Mouse (Mus musculus) thymus, postnatal 4 days (tissue): ENCODE data around the gene Acot8.

ENCODE experiments used
- DNase-seq: peaks from one replicate; pipeline ENCODE4 v3.0.0; 2021

Acot8 gene

DNA sequence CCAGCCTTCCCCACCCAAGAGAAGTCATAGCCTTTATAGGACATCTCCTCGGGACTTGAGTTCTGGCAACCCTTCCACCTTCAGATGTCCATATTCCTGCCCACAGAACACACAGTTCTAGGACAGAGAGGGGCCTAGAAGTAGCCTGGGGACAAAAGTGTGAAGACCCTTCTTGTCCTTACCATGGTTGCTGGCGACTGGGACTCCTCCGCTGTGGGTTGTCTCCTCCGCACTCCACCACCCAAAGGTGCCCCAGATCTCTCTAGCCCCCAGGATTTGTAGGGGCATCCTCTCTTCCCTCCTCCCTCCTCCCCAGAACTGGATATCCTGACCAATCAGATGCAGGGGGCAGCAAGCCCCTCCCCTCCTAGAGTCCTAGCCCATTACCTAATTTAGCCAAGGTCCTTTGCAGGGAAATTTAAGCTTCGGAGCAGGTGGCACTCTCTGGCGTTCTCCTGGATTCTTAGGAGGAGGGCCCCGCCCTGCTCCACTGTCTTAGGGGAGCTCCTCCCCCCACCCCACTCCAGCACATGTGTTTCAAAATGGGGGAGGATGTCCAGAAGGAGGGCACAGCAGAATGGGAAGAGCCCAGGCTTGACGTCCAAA, 25.1 kb downstream of the Acot8 start, which contains the start of gene Tnnc2:
Gene Tnnc2, minus strand, starts transcription at position 487 of the 606 bp plus-strand sequence.
- DNase-seq, result no peak

DNA sequence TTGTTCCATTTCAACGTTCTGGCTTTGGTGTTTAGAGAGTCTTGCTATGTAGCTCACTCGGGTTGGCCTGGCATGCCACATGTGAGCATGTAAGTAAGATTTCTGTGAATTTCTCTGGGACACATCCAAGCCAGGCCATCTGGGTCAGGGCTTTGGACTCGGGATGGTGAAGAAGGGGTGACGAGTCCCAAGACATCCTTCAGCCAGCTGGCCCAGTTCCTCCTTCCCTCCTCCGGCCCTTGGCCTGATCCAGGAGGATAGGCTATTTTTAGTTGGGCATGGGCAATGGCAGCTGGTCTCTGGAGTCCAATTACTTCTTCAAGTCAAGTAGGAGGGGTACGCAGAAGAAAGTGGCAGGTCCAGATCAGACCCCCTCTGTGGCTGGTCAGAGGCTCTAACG, 25.9 kb downstream of the Acot8 start:
- no peak for DNase-seq

DNA sequence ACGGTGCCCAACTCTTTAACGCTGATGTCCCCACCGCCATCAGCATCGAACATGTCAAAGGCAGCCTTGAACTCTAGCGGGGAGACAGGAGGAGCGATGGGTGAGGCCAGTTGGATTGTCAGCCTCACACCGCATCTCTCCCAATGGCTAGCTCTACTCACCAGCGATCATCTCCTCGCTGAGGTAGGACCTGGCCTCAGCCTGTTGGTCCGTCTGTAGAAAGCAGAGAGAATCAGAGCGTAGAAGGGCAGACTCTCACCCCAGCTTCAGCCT, 26.7 kb downstream of the Acot8 start:
- DNase-seq, result no peak

DNA sequence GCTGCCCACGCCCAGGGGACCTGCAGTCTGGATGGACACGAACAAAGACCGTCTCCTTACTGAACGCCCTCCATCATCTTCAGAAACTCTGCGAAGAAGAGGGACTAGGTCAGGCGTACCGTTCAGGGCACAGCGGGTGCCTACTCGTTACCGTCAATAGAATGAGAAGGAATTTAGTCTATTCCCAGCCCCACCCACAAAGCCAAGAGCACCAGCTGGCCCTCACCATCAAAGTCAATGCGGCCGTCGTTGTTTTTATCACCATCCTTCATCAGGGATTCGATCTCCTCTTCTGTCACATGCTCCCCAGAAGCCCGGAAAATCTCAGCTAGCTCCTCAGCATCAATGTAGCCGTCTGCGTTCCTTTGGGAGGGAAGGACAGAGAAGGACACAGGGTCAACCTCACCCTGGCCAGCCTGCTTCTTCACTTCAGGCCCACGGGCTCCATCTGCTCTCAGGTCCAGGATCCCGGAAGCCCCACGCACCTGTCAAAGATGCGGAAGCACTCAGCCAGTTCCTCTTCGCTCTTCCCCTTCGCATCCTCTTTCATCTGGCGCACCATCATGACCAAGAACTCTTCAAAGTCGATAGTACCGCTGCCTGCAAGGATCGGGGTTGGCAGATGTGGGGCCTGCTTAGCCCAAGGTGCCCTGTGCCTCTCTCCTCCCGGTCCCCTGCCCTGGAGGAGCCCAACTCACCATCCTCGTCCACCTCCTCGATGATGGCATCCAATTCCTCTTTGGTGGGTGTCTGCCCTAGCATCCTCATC, 27.3 kb downstream of the Acot8 start:
- no peak for DNase-seq

DNA sequence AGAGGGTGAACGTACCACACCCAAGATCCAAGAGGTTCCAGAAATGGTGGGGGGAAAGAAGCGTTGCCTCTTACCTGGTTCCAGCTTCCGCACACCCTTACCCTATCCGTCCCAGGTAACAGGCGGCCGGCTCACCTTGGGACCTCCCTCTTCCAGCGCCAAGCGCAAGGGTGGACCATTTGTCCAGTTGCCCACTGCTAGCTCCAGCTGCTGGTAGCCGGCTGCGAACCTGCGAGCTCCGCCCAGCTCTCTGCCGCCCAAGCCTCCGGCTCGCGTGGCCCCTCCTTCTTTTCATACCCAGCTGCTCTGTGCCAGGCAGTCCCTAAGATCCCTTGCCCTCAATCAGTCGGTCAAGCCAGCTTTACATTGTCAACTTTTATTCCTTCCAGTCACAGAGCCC, 27.9 kb downstream of the Acot8 start:
- DNase-seq, result no peak

DNA sequence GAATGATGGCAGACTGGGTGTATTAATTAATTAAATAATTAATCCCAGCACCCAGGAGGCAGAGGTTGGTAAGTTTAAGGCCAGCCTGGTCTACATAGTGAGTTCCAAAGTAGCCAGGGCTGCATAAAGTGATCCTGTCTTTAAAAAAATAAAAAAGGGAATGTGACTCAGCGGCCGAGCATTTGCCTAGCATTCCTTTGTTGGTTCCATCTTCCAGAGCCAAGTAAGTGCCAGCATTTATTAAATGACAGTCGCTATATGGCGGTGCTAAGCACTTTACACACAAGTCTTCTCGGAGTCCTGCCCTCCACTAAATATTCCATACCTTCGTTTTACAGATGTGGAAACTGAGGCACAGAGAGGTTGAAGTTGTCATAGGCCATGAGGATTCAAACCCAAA, 28.6 kb downstream of the Acot8 start:
- DNase-seq, result no peak

DNA sequence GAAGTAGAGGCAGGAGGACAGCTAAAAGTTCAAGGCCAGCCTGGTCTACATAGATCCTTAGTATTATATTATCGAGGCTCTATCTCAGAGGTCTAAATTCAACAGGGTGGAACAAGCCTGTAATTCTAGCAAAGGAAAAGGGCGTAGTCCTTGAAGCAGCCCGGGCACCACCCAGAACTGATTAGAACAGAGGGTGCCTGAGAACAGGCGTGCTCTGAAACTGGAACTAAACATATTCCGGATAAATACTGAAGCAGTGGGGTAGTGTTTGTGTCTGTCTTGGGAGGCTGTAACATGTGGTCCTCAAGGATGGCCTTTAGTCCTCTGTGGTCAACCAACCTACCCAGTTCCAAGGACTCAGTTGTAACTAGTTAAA, 30.7 kb downstream of the Acot8 start:
- DNase-seq, result no peak

DNA sequence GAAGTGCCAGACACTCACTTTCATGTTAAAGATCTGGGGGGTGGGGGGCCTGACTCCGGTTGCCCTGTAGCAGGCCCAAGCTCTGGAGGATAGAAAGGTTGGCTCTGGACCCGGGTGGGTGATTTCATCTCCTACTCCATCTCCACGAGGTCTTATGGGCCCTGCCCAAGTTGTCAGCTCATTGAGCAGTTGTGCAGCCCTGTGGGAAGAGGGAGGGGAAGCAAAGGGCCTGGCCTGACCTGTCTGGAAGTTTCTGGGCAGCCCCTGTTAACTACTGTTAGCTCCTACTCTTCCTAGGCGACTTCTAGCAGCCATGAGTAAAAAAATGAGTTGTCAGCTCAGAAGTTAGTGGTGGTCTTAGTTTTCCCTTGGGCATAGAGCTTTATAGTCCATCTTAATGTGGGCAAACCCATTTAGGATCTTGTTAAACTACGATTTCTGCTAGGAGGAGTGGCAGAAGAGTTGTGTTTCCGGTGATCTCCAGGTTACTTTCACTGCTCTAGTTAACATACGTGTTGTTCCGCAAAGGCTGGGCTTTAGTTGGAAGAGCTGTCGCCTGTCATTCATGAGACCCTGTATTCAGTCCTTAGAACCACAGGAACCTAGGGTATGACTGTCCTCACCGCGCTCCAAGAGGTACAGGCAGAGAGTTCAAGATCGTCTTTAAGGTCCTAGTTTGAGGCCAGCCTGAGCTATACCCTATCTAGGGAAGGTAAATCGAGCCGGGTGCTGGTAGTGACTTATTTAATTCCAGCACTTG, 31.3 kb downstream of the Acot8 start:
- DNase-seq, result no peak

DNA sequence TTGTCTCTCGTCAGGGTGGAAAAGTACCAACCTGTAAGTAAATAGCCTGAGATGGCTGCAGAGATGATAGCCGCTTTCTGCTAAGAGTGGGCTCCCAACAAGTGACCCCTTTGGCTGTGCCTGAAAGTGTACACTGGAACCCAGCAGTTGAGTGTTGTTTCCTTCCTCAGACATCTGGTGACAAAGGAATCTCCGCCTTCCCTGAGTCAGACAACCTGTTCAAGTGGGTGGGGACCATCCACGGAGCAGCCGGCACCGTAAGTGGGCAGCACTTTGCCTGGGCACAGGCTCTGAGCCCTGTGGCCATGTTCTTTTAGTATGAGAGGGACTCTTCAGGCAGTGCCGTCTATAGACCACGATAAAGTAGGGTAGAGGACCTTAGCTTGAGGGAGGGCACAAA, 33.6 kb downstream of the Acot8 start:
- no peak for DNase-seq

DNA sequence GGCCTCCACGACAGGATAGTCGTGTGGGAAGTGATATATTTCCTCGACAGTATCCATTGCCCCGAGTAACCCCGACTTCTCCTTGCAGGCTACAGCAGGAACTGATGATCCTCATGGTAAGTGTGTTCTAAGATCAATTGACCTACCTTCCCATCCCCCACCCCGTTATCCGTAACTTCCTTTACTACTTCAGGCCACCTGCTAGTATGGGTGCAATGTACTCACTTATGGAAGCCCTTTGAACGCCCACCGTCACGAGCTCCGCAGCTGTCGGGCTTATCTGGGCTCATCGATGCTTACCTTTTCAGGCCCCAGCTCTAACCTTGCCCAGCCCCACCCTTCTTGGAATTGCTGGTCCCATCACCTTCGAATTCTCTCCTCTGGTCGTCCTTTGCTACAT, 34.4 kb downstream of the Acot8 start:
- no peak for DNase-seq

DNA sequence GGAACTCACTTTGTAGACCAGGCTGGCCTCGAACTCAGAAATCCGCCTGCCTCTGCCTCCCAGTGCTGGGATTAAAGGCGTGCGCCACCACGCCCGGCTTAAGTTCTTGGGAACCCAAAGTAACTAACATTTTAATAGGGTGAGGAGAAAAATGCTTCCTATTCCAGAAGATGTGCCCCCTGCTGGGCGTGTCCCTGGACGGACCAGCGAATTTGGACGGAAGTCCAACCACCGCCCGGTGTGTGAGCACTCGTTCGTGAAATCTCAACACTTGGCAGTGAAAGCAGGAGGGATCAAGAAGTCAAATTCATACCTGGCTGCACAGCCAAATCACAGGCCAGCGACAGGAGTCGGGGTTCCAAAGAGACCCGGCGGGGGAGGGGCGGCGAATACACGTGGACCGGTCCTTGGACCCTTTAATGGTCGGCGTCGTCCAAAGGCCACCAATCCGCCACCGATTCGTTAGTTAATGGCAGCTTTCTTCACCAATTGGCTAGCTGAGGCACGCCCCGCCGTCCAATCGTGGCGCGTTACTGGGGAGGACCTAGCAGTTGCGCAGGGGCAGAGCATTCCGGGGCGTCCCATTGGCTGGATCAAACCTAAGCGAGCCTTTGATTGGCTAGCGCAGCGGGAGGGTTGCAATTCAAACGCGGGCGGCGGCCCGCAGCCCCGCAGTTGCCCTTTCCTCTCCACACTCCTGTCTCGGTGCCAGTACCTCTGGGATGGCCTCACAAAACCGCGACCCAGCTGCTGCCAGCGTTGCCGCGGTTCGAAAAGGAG, 35.2 kb downstream of the Acot8 start, which contains the start of gene Ube2c:
Gene Ube2c, plus strand, starts transcription at position 641 of the 780 bp plus-strand sequence.
- DNase-seq, result peak; percentile 94

DNA sequence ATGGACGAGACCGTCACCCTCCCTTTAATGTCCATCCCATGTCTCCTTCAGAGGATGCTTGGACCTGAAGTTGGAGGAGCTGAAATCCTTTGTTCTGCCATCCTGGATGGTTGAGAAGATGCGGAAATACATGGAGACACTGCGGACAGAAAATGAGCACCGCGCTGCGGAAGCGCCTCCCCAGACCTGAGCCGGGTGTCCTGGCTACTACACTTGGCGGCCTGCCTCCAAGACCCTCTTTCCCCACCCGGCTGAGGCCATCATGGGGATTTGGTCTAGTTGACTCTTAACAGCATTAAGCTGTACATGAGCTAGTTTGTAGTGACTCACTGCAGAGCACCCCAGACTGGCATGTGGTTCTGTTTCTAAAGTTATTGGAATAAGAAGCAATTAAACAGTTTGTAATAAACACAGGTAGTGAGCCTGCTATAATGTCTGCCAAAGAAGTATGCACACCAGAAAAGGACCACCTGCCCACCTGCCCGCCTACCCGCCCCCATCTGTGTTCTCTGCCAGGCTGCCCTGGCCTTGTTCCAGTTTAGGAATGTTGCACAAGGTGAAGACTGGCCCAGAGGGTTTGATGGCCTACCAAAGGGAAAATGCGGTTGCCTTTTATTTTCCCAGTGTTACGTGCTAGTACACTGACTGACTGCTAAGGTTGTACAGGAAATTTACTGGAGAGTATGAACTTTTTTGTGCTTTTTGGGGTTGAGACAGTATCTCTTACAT, 36.7 kb downstream of the Acot8 start:
- DNase-seq, result no peak

DNA sequence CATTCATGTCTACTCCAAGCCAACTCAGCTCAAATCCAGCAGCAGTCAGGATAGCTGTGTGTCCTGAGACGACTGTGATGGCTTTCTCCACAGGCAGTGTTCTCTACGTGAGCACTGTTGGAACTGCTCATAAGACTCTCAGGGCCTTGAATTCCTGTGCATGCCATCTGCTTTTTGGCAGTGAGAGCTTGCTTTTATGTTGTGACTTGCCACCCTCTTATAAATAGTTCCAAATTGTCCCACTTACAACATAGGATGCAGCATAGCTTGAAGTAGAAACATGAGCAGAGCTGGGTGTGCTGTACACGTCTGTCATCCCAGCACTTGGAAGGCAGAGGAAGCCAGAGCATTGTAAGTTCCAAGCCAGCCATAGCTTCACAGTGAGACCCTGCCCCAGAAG, 38.8 kb downstream of the Acot8 start:
- no peak for DNase-seq

DNA sequence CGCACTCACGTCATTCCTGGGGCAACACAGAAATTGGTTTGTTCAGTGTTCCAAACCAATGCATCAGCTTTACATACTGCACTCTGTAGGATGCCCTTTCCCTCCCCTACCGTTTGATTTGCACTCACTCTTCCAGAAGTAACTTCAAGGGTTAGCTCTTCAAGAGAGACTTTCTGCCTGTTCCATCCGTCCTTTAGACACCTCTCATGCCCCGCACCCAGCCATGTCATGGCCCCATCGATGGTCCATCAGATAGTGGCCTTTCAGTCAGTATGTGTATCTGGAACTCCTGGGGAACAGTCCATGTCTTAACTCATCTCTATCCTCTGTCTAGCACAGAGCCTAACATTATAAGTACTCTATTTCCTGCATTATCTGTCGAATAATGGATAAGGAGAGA, 42.1 kb downstream of the Acot8 start:
- DNase-seq, result no peak

DNA sequence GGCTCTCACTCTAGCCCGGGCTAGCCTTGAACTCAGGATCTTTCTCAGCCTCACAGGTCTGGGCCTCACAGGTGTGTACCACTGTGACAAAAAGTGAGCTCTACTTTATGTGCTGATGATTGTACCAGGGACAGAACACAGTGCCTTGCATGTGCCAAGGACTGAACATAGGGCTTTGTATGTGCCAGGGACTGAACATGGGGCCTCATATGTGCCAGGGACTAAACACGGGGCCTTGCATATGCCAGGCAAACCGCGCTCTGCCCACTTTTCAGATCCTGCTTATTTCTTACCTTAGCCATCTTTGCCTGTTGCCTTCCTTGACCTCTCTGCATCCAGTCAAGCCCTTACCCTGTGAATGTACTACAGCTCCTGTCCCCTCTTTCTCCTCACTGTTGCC, 42.7 kb downstream of the Acot8 start:
- no peak for DNase-seq

DNA sequence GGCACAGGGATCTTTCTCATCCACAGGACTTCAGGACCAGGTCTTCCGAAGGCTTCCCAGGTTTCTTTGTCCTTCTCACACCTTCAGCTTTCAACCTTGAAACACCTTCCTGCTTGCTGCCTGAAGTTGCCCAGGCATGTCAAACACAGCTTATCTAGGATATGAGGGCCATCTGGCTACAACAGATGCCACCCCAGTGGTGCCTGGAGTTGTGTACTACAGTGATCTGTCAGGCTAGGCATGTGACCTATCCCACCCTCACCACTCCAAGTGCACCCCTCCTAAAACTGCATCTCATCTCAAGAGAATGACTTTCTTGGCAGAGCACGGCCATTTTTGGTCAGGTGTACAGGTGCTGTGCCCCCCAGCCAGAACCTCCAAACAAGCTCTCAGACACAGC, 43.2 kb downstream of the Acot8 start:
- no peak for DNase-seq

DNA sequence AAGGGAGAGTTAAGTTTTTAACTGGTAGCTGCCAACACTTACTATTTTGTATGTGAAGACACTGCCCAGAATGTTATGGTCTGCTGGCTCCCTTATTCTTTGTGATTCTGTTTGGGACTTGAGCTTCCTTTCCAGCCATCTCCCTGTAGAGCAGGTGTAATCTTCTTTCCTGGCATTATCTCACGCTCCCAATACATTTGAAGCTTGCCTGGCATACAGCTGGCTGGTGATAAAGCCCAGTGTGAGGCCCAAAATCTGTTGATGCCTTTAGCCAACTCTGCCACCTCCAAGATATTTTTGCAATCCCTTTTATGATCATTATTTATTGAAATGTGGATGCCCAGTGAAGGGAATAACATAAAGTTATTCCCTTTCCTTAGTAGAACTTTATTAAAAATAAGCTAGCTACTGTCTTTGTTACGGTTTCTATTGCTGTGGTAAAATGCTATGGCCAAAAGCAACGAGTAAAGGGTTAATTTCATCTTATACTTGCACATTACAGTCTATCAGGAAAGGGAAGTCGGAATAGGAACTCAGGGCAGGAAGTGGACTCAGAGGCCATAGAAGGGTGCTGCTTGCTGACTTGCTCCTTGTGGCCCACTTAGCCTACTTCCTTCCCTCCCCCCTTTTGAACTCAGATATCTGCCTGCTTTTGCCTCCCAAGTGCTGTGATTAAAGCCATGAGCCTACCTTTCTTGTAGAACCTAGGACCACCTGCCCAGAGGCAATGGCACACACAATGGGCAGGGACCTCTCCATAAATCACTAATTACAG, 44.4 kb downstream of the Acot8 start:
- DNase-seq, result no peak

DNA sequence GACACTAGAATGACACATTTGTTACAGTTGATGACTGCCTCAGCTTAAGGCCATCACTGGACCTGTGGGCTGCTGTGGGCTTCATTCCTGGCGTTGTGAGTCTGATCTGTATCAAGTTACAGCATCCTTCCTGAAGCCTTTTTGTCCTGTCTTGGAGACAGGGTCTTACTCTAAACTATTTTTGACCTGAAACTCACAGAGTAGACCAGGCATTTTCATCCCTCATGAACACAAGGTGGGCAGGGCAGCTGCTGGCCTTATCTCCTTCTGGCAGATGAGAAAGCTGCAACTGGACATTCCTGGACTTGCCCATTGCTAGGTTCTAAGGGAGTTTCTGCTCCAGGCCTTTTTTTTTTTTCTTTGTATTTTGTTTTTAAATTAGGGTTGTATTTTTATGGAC, 46.0 kb downstream of the Acot8 start:
- no peak for DNase-seq

DNA sequence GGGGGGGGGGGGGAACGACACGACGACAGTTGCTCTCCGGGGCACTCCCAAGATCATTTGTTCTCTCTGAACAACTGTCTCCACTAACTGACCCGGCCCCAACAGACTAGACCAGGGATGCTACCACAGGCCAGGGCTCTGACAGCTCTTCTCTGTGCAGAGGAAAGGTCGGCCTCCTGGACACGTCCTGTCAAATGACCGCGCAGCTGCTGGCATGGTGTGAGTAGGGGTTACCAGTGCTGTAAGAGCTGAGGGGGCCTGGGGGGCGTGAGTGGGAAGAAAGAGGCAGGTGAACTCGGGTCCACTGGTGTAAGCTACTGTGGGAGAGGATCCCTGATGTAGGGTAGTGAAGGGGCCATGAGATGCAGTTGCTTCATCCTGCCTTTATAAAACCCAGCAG, 46.8 kb downstream of the Acot8 start:
- DNase-seq, result no peak

DNA sequence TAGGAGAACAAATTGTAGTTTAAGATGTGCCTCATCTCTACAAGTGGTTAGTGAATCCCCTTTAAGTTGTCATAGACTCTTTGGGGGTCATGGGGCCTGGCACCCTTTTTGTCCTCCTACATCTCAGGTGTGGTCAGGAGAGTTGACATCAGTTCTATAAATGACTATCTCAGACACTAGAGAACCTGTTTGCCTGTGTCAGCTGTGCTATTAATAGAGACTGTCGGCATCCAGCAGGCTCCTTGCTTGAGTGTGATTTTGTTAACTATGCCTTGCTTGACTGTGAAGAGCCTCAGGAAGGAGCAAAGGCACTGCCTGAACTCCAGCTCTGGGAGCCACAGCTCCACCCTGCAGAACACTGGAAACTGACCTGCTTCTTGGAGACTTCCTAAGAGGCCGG, 49.9 kb downstream of the Acot8 start:
- DNase-seq, result no peak

DNA sequence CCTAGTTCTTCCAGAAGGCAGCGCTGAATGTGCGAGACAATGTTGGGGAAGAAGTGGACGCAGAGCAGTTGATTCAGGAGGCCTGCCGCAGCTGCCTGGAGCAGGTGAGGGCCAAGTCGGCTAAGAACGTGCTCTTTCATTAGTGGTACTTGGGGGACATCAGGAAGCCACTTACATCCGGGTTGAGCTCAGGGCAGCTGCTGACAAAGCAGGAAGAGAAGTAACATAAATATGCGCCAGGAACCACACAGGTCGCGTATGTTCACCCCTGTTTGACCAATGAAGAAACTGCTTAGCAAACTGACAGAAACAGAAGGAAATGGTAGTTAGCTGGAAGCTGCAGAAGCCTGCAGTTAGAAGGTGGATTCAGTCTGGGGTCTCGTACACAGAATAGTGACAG, 50.6 kb downstream of the Acot8 start:
- DNase-seq, result no peak

DNA sequence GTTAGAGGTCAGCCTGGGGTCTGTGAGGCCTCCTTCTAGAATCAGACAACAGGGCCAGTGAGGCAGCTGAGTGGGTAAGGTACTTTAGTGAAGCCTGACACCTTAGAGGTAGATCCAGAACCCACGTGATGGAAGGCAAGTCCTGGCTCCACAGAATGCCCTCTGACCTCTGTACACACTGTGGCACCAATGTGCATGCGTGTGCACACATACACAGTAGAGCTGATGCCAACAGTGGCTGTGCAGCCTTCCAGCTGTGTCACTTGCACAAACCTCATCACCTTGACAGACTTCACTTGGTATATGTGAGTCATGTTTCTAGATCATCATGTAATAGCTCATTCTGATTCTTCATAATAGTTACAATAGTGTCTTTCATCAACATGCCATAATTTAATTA, 52.2 kb downstream of the Acot8 start:
- DNase-seq, result no peak
